Mouse (Mus musculus) neutrophil, adult 5-6 weeks (primary cell): ENCODE measurements around the gene Snrpb2. TPM values are rescaled to one million over a fixed set of nuclear protein-coding genes. Genes with fewer than 3 reads are reported as not detected.

ENCODE experiments used
- ATAC-seq: fragments of 151-379, 151-347 bp; 2 replicates; pipeline ENCODE4 v1.8.0; 2017; ENCODE audit warnings: mild to moderate bottlenecking, moderate TSS enrichment; ENCODE audit not compliant: insufficient number of reproducible peaks, poor library complexity, low FRiP score, severe bottlenecking; ENCODE audit errors: extremely low read depth
- total RNA-seq: library from RNA; stranded (forward); fragments of 200-1000 nt; gene quantifications from 2 replicates; pipeline ENCODE4 v1.2.3, GENCODE M21; 2017

Snrpb2 gene
- total RNA-seq, 1 experiment from 2014 or later: 40.6 TPM

GRCm38 (mm10) chr2:143084852-143085397, 22.1 kb downstream of the Snrpb2 start:
- no peak for ATAC-seq

DNA sequence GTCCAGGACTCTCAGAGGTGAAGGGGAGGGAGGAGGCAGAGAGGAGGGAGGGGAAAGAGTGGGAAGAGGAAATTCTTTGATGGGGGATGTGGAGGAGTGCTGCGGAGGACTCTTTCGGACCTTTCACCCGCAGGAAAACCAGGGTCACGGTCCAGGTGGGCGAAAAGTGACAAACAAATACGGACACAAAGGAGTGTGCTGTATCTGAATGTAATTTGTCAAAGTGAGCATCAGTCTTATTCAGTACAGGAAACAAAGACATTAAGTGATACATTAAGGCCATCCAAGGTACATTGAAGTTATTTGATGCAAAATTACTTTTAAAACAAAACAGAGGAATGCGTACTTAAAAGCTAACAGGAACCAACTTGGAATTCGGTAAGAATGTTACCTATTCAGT, 27.0 kb downstream of the Snrpb2 start:
- no peak for ATAC-seq

- no peak for ATAC-seq
Measured at GRCm38 (mm10) chr2:143093726-143094125, 30.9 kb downstream of the Snrpb2 start.

DNA sequence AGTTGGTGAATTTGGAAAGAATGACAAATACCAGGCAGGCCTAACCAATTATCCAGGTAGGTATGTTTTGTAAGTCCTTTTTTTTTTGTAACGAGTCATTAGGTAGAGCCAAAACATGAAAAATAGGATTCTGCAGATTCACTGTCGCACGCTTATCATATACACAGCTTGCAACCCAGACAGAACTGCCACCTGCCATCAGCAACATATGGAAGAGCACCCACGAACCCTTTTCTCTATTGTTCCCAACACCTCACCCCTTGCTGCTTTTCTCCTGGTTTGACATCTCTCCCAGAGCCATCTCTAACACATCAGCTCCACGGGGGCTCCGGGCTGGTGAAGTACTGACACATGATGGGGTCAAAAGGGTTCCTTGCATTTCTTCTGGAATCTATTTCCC, 31.9 kb downstream of the Snrpb2 start:
- ATAC-seq: no peak

DNA sequence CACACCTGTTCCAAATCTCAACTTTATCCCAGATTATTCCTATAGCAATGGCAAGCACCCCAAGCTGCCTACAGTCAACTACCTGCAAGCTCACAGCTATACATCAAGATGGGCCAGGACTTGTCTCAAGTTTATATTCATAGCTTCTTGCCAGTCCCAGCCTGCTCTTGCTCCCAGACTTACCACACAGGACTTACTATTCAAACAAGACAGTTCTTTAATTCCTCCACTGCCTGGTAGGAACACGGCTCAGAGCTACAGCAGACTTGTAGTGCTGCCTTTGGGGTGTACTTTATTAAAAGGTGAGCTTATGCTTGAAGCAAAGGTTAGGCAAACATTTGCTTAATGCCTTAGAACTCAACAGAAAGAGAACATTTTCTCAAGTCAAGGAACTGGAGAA, 34.3 kb downstream of the Snrpb2 start:
- ATAC-seq: no peak

GRCm38 (mm10) chr2:143113859-143114258, 51.0 kb downstream of the Snrpb2 start:
- no peak for ATAC-seq

DNA sequence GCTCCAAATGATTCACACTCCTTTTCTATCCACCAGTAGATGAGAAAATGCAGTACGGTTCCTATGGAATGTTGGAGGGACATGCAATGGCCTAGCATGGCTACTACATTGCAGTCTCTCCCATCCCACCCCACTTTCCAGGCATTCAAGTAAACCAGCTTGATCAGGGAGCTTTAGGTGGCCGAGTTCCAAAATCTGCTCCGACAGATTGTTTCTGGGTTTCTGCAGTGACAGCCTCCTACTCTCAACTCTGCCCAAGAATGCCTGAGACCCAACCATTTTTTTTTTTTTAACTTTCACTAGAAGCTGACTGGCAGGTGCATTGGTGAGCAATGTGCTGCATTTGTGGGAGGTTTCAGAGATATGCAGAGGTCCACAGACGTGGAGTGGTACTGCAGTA, 51.9 kb downstream of the Snrpb2 start:
- ATAC-seq: no peak

GRCm38 (mm10) chr2:143117453-143117852, 54.6 kb downstream of the Snrpb2 start:
- ATAC-seq: no peak

DNA sequence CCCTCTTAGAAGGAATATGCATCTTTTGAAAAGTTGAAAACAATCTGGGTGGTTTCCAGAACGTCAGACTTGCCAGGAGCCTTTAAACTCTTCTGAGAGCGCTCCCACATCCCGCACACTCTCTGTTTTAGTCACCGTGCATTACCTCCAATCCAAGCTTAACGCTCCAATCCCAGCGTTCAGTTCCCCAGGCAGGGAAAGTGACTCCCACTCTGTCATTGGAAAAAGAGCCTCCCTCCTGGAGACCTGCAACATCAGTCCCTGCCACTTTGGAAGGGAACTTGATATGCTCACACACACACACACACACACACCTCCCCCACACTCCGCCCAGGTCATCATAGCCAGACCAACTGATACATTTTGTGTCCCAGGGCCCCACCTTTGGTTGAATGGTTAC, 55.4 kb downstream of the Snrpb2 start:
- no peak for ATAC-seq

Other genes with a start within 250 kb of the Snrpb2 start
- gene Kif16b, start 161.5 kb upstream of the Snrpb2 start, total RNA-seq: 22.2 and 23.3 TPM in 2 replicates
- gene Otor, start 15.4 kb downstream of the Snrpb2 start, total RNA-seq: not detected in 2 replicates